Mouse (Mus musculus) bone marrow, adult 2 months (tissue): ENCODE measurements around the gene Uhrf1bp1l.

Experiments
- CTCF ChIP-seq: fragments of 200-500 bp; IDR thresholded peaks from 2 replicates; pipeline ENCODE4 v1.5.1; 2011; ENCODE audit warnings: low read length, control low read depth; ENCODE audit not compliant: control insufficient read depth, insufficient read depth
- POLR2A ChIP-seq: fragments of 200-500 bp; IDR thresholded peaks from 2 replicates; pipeline ENCODE4 v1.6.1; 2011; ENCODE audit warnings: low read depth, mild to moderate bottlenecking, control low read depth, low read length, borderline replicate concordance; ENCODE audit not compliant: control insufficient read depth

- TF ChIP-seq POLR2A (no peak), CTCF (no peak)
These were observed 31.2 kb downstream of the Uhrf1bp1l start for GRCm38 (mm10) chr10:89776029-89776428.
